Mouse (Mus musculus) liver, embryonic 14 days (tissue): ENCODE results near the gene Serf2. TPM values are rescaled to one million over a fixed set of nuclear protein-coding genes. Genes with fewer than 3 reads are reported as not detected.

ENCODE experiments used
- polyA plus RNA-seq: library from polyadenylated mRNA; depleted of rRNA; stranded (reverse); fragments of >200 nt; gene quantifications from 2 replicates; pipeline ENCODE4 v1.2.3, GENCODE M21; 2012; rRNA removed

Serf2 gene
- polyA plus RNA-seq: 356 and 369 TPM in 2 replicates

DNA sequence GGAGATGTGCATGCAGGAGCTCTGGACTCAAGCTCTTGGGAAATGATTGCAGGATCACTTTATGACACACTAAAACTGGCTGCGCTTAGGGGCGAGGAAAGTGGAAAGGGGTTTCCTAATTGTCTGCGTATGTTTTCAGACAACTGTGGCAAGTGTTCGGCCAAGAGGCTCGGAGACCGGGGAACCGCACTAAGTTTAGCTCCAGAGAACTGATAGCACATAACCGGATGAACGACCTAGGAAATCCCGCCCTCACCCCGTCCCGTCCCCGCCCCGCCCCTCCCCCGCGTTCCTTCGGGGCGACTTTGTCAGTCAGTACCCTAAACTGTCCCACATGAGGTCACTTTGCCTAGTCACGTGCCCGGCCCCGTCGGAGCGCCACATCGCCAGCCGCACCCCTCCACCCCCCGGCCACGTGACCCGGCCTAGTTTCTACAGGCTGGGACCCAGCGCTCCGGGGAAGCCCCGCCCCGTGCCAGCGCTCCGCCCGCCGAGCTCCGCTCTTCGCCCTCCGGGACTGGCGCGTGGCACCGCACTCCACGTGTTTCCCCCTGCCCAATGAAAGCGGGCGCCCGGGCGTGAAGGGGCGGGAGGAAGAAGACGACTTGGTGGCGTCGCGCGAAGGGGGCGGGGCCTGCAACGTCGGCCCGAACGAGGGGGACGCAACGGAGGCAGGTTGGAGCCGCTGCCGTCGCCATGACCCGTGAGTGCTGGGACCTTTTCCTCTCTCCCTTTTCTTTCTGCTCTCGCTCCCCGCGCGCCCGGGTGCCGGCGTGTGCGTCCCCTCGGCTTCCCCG is at the start of gene Serf2:
Gene Serf2 (plus strand): TSS at position 457 of the 797 bp plus-strand sequence.

DNA sequence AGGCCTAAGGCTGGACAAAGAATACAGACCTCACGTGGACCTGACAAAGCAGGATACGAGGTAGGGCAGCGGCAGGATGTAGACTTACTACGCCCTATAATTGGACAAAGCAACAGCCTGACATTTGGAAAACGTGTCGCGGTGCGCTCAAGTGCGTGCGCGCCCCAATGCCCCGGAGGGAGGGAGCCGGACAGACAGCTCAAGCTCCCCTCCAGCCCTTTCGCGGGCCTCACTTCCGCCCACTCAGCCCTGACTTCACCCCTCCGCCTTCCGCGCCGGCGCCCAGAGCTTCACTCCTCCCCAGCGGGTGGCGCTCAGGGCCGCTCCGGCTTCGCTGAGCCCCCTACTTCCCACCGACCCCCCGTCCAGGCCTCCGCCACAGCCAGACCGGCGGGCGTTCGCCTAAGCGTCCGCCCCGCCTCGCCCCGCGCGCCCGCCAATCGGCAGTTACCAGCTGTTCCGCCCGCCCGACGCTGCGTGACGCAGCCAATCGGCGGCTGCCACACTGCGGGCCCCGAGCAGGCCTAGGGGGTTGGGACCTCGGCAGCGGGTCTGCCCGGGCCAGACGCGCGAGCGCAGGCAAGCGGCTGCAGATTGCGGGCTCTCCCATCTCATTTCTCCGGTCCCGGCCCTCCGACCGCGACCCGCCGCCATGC is 35.5 kb upstream of the Serf2 start, which contains the start of the genes Pdia3 and Catsper2:
Gene Pdia3 (plus strand): TSS at position 389 of the 656 bp plus-strand sequence.
Gene Catsper2 (minus strand): TSS at position 406 of the 656 bp plus-strand sequence.

DNA sequence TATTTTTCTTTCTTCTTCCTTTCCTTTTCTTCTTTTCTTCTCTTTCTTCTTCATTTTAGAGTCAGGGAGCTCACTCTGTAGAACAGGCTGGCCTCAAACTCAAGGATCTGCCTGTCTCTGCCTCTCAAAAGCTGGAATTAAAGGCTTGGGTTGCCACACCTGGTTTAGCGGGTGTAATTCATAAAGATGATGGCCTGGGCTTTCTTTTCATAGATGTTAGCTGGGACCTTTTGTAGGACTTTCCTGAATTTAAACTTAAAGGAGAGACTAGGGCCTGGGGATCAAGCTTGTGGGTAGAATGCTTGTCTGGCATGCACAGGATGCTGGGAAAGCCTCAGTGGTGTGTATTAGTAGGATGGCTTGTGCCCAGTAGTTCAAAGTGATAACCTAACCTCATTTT is 4.8 kb upstream of the Serf2 start, which contains the start of gene Ell3:
Gene Ell3 (minus strand): TSS at position 101 of the 400 bp plus-strand sequence.

GRCm38 (mm10) chr2:121452990-121453389 is 4.0 kb downstream of the Serf2 start, which contains the start of gene Hypk:
Gene Hypk (plus strand): TSS chr2:121453290.

DNA sequence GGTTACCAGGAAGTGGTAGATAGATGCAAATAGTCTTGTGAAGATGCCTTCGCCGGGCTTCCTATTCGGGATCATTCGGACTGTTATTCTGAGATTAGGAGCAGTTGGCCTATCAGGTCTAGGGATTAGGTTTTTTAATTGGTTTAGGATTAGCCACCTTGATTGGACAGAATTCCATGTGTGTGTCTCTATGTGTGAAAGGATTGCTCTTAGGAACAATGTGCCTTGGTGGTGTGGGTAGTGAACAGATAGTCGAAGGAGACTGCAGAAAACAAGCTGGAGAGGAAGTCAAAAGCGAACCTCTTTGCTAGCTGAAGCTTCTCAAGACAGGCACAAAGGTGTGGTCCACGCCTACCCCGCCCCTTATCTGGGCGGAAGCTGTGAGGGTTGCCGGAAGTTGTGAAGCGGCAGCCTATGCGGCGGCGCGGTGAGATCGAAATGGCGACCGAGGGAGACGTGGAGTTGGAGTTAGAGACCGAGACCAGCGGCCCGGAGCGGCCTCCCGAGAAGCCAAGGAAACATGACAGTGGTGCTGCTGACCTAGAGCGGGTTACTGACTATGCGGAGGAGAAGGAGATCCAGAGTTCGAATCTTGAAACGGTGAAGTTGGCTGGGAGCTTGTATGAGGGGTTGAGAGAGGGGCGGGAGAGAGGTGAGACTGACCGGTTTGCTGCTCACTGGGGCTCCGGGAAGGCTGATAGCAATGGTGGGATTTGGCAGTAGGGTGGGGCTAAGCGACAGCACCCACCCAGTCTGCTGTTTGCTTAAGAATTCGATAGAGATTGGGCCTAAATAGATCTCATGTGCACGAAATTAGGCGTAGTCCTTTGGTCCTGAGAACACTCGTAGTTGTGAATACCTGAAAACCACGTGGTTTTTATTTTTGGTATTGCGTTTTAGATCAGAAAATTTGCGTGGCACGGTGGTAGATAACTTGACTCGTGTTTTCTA is 8.0 kb downstream of the Serf2 start, which contains the start of gene Serinc4:
Gene Serinc4 (minus strand): TSS at position 90 of the 951 bp plus-strand sequence.

DNA sequence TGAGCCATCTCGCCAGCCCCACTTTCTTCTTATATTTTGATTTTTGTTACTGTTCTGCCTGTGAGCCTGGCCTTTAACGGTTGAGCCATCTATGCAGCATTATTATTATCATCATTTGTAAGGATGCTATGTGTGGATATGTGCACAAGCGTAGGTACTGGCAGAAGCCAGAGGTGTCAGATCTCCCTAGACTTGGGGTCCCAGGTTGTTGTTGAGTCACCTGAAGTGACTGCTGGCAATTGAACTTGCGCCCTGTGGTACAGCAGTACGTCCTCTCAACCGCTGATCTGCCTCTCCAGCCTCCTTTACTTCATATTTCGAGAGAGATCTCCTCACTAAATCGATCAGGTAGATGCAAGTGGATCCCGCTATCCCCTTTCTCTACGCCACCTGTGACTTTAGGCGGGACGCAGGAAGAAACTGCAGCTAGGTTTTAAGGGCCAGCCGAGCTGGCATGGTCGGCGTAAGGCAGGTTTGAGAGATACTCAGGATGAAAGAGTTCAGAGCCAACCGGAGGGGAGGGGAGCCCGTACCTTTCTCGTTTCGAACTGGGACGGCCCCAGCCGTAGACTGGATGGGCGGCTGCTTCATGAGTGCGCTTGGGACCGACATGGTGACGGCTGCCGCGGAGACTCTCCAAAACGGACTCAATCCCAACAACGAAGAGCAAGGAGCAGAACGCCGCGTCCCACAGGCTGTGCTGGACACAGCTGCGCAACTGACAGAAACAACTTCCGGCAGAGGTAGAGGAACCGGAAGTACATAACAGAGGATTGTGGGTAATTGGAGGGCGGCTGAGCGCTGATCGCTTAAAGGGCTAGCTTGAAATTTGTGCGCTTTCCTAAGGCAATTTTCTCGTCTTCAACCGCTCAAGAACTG is 24.5 kb downstream of the Serf2 start, which contains the start of gene Mfap1b:
Gene Mfap1b (minus strand): TSS at position 767 of the 879 bp plus-strand sequence.

GRCm38 (mm10) chr2:121505942-121506882 is 57.2 kb downstream of the Serf2 start, which contains the start of the genes Mfap1a and Wdr76:
Gene Mfap1a (minus strand): TSS chr2:121506665.
Gene Wdr76 (plus strand): TSS chr2:121506723.

Other genes starting within 250 kb of the Serf2 start
- 18.5 and 20.7 TPM in 2 replicates for gene Trp53bp1, start 177.8 kb upstream of the Serf2 start, polyA plus RNA-seq
- gene Map1a, start 159.6 kb upstream of the Serf2 start, polyA plus RNA-seq: 0.07 and 0.08 TPM in 2 replicates
- 4.3 and 4.7 TPM in 2 replicates for gene Ppip5k1, start 93.8 kb upstream of the Serf2 start, polyA plus RNA-seq
- 0.03 TPM in 1 of 2 replicates, not detected in the other for gene Ckmt1, start 91.5 kb upstream of the Serf2 start, polyA plus RNA-seq
- not detected in 2 replicates for gene Strc, start 62.0 kb upstream of the Serf2 start, polyA plus RNA-seq
- gene Pdia3, start 35.4 kb upstream of the Serf2 start, polyA plus RNA-seq: 106 and 117 TPM in 2 replicates
- 0.58 and 0.63 TPM in 2 replicates for gene Catsper2, start 35.4 kb upstream of the Serf2 start, polyA plus RNA-seq
- gene Ell3, start 4.9 kb upstream of the Serf2 start, polyA plus RNA-seq: 1.0 and 1.3 TPM in 2 replicates
- 34.0 and 34.2 TPM in 2 replicates for gene Hypk, start 4.1 kb downstream of the Serf2 start, polyA plus RNA-seq
- gene Serinc4, start 7.6 kb downstream of the Serf2 start, polyA plus RNA-seq: 0.17 and 0.23 TPM in 2 replicates
- 9.9 and 10.2 TPM in 2 replicates for gene Mfap1b, start 24.9 kb downstream of the Serf2 start, polyA plus RNA-seq
- gene Mfap1a, start 57.5 kb downstream of the Serf2 start, polyA plus RNA-seq: 7.1 and 7.7 TPM in 2 replicates
- gene Wdr76, start 57.5 kb downstream of the Serf2 start, polyA plus RNA-seq: 11.9 and 14.1 TPM in 2 replicates